Comparison of ENCODE assay signal across 32 mouse cellular contexts in the genomic region with DNA sequence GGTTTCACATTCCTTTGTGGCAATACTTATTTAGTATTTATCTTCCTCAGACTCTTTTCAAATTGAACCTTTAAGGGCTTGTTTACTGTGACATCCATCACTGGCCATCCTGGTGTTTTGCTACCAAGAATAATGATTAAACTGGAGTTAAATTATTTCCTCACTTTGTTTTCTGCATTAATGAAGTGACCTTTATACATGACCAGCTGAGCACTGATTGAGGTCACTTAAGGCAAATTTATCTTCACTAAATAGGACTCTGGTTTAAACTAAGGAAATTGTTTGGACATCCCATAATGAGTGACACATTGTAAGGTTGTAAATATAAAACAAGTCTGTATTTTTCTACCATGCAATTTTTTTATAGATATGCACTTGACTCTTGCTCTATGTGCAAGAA.
"Had no signal": no experiment of that assay in that cellular context is flagged by ENCODE, and none has a peak within 500 bp of the region (broad histone marks: within the 10 kb centered on the region; RNA-seq: fewer than 3 reads in every experiment).

No protein-coding gene starts in this region.

- H3K9ac ChIP-seq: limb, embryonic 12.5 days; limb, embryonic 13.5 days; limb, embryonic 15.5 days; liver, embryonic 12.5 days; liver, embryonic 13.5 days; liver, embryonic 14.5 days; liver, embryonic 15.5 days; liver, postnatal 0 days; lung, embryonic 14.5 days; lung, embryonic 15.5 days; midbrain, embryonic 12.5 days; midbrain, embryonic 13.5 days; midbrain, embryonic 15.5 days; neural tube, embryonic 12.5 days had no signal

- H3K4me2 ChIP-seq: limb, embryonic 12.5 days; limb, embryonic 13.5 days; limb, embryonic 15.5 days; liver, embryonic 11.5 days; liver, embryonic 12.5 days; liver, embryonic 13.5 days; liver, embryonic 15.5 days; lung, embryonic 14.5 days; lung, embryonic 15.5 days; midbrain, embryonic 11.5 days; midbrain, embryonic 12.5 days; midbrain, embryonic 13.5 days; midbrain, embryonic 15.5 days; neural tube, embryonic 12.5 days had no signal

- H3K36me3 ChIP-seq: limb, embryonic 10.5 days; limb, embryonic 12.5 days; limb, embryonic 13.5 days; limb, embryonic 15.5 days; liver, embryonic 12.5 days; liver, embryonic 13.5 days; liver, embryonic 15.5 days; lung, embryonic 15.5 days; midbrain, embryonic 10.5 days; midbrain, embryonic 12.5 days; midbrain, embryonic 13.5 days; midbrain, embryonic 15.5 days; neural tube, embryonic 12.5 days had no signal

- H3K4me1 ChIP-seq: limb, embryonic 10.5 days; limb, embryonic 12.5 days; limb, embryonic 13.5 days; limb, embryonic 15.5 days; liver, embryonic 12.5 days; liver, embryonic 13.5 days; liver, embryonic 15.5 days; lung, embryonic 15.5 days; megakaryocyte, embryonic 14.5 days; midbrain, embryonic 10.5 days; midbrain, embryonic 12.5 days; midbrain, embryonic 13.5 days; midbrain, embryonic 15.5 days; neural tube, embryonic 12.5 days had no signal

- H3K4me3 ChIP-seq: limb, embryonic 10.5 days; limb, embryonic 12.5 days; limb, embryonic 13.5 days; limb, embryonic 15.5 days; liver, embryonic 12.5 days; liver, embryonic 13.5 days; liver, embryonic 15.5 days; lung, embryonic 15.5 days; megakaryocyte, embryonic 14.5 days; midbrain, embryonic 10.5 days; midbrain, embryonic 12.5 days; midbrain, embryonic 13.5 days; midbrain, embryonic 15.5 days; myocyte; neural tube, embryonic 12.5 days had no signal

- H3K27me3 ChIP-seq: limb, embryonic 12.5 days; limb, embryonic 13.5 days; limb, embryonic 15.5 days; liver, embryonic 12.5 days; liver, embryonic 13.5 days; liver, embryonic 15.5 days; lung, embryonic 15.5 days; megakaryocyte, embryonic 14.5 days; midbrain, embryonic 12.5 days; midbrain, embryonic 13.5 days; midbrain, embryonic 15.5 days; neural tube, embryonic 12.5 days had no signal

- H3K9me3 ChIP-seq: limb, embryonic 10.5 days; limb, embryonic 12.5 days; limb, embryonic 13.5 days; limb, embryonic 15.5 days; liver, embryonic 12.5 days; liver, embryonic 13.5 days; liver, embryonic 15.5 days; lung, embryonic 15.5 days; midbrain, embryonic 10.5 days; midbrain, embryonic 12.5 days; midbrain, embryonic 13.5 days; midbrain, embryonic 15.5 days; neural tube, embryonic 12.5 days had no signal

- DNase-seq: left cerebral cortex, postnatal 4 days; liver; liver, embryonic 13.5 days; liver, postnatal 0 days; lung, adult 18-20 months; lung, adult 2 months; lung, embryonic 14.5 days; lung, postnatal 10 days; lung, postnatal 14 days; lung, postnatal 36 days; lung, postnatal 4 days; midbrain, embryonic 14.5 days had no signal

- ATAC-seq: liver, embryonic 12.5 days; liver, postnatal 0 days; lung, postnatal 0 days; midbrain, embryonic 13.5 days; midbrain, embryonic 15.5 days; midbrain, embryonic 16.5 days had no signal

- H3K27ac ChIP-seq: limb, embryonic 10.5 days; limb, embryonic 12.5 days; limb, embryonic 13.5 days; limb, embryonic 15.5 days; liver, embryonic 12.5 days; liver, embryonic 13.5 days; liver, embryonic 14.5 days; liver, embryonic 15.5 days; lung, embryonic 15.5 days; macrophage; midbrain, embryonic 10.5 days; midbrain, embryonic 12.5 days; midbrain, embryonic 13.5 days; midbrain, embryonic 15.5 days; neural tube, embryonic 12.5 days had no signal
